Mouse (Mus musculus): Measurements from ENCODE around the gene Zfp626.

- TF ChIP-seq POLR2A (IDR thresholded peaks at IDR 0.05; ENCODE audit: control insufficient read depth, low read depth, low read length) (no peak), CTCF (IDR thresholded peaks at IDR 0.05; ENCODE audit: control insufficient read depth, insufficient read depth, insufficient replicate concordance, low read depth, low read length) (no peak)
Observed at GRCm38 (mm10) chr7:27818526-27819110, 11.6 kb downstream of the Zfp626 start.

Data from testis, adult 2 months (tissue).